Mouse (Mus musculus): ENCODE measurements around the gene Lacc1.
A peak's percentile ranks its signal among the peaks of the same experiment; 100 is the strongest.
"Not testable (repeated sequence)": the region's sequence is repeated elsewhere in the genome, so short reads cannot be mapped to it uniquely, and the experiment has no call there.

The Lacc1 gene

DNA sequence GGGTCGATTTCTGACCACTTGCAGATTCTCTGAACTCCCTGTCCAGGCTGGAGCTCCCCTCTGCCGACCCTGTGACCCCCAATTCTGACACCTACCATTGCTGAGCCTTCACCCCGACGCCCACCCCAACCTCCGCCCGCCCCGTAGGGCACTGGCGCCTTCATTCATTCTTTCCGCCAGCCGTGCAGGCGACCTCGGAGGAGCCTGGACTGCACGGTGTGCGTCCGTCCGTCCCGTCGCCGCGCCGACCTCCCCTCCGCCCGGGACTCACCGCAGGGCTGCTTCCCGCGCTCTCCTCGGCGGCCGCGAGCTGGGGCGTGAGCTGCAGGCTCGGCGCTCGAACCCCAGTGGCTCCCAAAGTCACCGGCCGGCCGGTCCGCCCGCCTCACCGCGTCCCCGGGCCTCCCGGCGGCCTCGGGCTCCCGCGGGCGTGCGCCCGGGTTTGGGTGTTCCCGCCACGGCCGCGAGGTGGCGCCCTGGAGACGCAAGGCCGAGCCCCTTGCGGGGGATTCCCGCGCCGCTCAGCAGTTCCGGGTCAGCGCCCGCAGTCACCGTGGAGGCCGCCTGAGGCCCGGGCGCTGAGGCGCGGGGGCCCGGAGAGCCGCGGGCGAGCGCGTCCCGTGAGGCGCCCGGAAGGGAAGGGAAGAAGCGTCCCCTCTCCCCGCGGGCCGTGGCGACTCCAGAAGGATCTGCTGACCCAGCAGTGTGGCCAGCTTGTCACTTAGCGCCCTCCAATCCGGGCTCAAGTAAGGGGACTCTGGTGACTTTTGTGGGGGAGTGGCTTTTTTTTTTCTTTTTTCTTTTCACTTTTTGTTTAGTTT is at the start of gene Lacc1, which contains the start of gene Ccdc122:
TSS of gene Lacc1 (minus strand) at position 679 of the 821 bp plus-strand sequence.
TSS of gene Ccdc122 (plus strand) at position 547 of the 821 bp plus-strand sequence.
- DNase-seq (ENCODE audit: extremely low read depth, low read depth), result no peak

DNA sequence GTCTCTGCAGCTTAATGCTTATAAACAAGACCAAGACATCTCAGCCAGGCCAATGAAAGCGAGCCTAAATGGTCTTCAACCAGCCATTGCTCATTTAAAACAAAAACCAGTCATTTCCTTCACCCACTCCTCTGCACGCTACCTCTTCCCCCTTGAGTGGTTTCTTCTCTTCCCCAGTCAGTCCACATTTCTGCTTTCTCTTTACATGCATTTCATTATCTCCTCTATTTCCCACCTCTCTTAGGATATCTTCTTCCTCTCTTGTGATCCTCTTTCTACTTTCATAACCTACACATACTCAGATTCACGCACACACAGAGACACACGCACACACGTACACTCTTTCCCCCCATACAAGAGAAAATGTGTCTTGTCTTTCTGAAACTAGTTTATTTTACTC is 44.5 kb upstream of the Lacc1 start:
- DNase-seq (ENCODE audit: extremely low read depth, low read depth), result no peak

DNA sequence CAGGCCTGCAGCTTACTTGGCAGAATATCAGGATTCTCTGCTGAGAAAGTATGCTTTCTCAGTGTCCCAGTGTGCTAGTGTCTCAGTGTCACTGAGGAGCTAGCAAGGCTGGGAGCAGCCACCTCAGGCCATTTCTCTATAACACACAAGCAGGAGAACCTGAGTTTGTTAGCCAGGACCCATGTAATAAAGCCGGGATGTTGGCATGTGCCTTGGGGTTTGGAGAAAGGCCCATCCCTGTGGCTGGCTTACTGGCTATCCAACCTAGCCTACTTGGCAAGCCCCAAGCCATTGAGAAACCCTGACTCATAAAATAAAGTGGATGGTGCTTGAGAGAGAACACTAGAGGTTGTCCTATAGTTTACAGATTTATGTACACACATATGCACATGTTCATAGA is 32.7 kb upstream of the Lacc1 start:
- DNase-seq (ENCODE audit: extremely low read depth, low read depth), result no peak

DNA sequence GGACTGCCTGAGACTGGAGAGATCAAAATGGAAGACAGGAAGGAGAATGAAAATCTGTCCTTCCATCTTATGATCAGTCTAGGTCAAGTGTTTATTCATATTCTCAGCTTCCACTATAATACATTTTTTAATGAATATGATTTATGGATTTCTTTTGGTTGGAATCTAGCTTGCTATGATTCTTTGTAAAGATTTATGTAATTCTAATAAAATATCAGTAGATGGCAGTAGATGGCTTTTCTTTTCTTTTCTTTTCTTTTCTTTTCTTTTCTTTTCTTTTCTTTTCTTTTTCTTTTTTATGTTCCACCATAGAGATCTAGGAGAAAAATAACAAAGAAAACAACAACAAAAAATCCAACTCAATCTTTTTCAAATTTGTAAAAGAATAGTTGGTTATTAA is 16.6 kb upstream of the Lacc1 start:
- DNase-seq (ENCODE audit: extremely low read depth, low read depth), result no peak

DNA sequence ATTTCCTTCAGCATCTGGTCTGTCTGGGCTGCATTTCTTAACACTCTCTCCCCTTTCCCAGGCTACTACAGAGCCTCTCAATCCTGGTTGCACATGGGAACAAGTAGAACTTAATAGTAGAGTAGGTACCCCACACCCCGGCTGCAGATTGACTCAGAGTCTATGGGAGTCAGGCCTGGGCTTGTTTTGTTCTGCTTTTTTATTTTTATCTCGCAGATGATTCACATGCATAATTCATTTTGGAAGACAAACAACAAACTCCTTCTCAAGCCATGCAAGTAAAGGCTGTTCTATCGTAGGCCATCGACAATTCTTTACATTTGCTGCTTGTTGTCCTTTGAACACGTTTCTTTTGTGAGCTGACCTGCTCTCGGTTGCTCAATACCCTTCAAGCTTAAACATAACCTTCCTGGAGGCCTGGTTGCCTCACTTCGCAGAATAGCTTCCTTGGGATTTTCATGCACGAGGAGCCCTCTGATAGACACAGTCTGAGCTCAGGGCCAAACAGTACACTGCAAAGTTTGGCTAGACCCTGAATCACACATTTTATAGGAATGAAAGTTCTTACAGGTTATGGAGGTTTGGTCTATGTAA is 1.2 kb upstream of the Lacc1 start:
- DNase-seq (ENCODE audit: extremely low read depth, low read depth), result no peak

DNA sequence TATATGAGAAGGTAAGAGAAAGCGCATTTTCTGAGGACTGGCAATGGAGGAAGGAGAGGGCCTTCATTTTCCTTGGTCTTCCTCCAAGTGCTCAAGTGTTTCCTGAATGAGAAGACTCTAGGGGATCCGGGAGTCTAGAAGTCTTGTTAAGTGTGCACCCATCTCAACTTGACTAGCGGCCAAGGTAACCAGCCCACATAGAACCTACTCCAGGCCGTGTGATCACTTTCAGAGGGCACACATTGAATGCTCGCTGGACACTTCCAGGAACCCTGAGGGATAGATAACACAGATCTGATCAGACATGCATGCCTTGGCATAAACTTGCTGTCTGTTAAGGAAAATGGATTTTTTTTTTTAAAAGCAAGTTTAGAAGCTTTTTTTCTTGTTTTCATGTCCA is 626 bp upstream of the Lacc1 start:
- DNase-seq (ENCODE audit: extremely low read depth, low read depth), result no peak

DNA sequence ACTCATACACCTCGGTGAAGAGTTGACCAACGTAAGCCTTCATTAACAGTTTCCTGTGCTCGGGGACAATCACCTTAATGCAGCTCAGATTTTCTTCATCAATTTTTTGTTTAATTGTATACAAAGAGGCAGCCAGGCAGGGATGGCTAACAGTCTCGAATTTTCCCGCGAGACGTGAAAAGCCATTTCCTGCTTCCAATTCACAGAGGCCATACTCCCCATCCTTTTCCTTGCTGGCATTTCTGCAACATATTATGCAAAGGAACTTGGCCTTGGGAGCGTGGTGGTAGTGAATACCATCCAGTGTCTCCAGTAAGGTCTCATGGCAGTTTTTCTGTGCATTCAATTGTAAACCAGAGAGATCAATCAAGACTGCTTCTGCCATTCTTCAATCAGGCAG is 1.7 kb downstream of the Lacc1 start:
- no peak for DNase-seq (ENCODE audit: extremely low read depth, low read depth)

DNA sequence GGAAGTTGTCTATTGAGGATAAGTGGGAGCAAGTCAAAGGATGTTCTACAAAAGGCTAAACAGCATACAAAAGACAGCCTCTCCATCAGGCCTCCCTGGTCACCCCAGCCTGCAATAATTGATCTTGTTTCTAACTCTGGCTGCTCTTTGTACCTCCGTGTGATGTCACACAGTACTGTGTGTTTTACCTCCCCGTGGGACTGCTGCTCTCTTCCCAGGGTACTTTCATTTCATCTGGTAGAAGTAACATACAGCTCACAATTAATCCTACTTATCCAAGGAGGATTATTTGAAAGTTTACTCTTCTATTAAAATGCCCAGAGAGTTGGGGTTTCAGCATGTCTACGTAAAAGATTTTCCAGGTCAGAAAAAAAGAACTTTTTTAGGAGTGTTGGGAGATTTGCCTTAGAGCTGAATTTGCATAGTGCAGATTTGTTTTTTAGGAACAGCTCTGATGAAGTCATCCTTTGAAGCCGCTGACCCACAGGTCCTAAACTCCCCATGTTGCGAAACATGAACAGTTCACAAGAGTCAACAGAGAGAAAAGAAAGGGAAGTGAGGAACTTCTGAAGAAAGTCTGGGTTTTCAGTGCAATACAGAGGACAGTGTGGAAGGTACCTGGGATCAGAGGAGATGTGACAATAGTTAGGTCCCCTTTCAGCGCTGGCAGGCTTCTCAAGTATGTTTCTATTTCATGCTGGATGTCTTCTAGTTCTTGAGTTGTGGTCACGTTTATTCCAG is 2.4 kb downstream of the Lacc1 start:
- DNase-seq (ENCODE audit: extremely low read depth, low read depth), result no peak

DNA sequence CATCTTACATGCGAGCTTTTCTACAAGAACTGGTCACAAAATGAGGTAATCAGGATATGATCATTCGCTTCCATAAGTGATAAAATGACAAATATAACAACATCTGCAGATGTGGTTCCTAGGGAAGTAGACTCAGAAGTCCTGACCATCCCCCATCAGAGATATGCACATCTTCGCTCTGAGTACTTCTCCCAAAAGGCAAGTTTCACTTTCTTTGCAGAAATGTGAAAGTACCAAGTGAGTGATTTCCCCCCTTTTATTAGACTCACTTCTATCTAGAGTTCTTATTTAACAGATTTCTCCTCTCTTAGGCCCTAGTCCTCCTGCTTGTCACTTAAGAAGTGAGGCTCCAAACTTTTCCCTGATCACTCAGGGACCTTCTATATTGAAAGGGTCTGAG is 3.3 kb downstream of the Lacc1 start:
- no peak for DNase-seq (ENCODE audit: extremely low read depth, low read depth)

DNA sequence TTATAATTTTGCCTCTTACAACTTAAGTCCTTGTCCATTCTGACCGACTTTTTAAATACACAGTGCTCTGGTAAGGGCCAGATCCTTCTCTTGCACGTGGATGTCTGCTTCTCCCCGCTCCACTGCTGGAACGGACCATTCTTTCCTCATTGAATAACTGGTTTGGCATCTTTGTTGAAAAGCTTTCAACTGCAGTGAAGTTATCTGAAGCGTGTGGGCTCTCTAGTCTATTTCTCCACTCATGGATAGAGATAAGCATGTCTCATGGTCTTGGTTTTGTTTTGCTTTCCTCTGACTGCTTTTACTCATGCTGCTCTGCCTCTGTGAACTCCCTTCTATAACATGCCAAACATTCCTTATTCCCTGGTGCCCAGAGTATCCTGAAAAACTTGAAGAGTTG is 4.3 kb downstream of the Lacc1 start:
- no peak for DNase-seq (ENCODE audit: extremely low read depth, low read depth)

DNA sequence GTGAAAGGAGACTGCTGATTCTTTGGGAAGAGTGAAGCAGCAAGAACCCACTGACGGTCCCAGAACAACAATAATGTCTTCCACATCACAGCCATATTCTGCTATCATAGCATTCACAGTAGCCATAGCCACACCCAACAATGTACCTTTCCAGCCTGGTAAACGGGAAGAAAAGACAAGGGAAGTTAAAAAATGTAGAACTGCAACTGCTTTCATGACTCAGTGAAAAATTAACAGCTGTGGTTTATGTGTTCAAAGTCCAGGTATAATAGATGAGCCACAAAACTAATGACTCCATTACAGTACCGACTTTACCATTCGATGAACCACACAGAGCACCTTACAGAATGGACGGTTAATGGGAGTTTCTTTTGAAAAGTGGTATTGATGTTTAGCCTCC is 5.9 kb downstream of the Lacc1 start:
- no peak for DNase-seq (ENCODE audit: extremely low read depth, low read depth)

DNA sequence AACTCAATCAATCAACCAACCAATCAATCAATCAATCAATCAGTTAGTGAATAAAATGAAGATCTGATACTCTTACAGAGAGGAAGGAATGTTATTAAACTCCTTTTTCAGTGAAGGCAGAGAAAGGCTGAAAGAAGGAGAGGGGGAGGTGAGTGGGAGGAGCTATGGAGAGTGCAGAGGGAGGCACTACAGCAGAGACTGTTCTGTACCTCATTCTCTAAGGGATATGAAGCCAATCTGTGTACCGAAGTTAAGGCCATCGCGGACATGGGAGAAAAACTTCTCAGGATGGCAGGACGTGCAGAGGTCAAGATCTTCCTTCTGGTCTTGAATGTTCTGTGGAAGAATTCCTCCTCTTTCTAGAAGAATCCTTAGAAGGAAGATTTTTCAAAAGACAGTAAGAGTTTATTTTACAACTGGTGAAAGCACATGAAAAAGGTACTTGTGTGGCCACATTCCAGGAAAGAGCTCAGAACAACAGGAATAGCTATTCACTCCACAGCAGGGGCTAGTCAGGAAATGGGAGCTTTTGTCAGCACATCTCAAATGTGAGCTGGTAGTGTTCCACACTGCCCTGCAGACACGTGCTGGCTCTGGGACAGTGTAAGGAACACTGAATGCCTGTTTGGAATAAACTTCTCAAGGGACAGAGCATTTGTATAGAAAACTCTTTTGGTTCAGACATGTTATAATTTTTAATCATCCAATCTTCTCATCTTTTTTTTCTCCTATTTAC is 7.2 kb downstream of the Lacc1 start:
- DNase-seq (ENCODE audit: extremely low read depth, low read depth), result no peak

DNA sequence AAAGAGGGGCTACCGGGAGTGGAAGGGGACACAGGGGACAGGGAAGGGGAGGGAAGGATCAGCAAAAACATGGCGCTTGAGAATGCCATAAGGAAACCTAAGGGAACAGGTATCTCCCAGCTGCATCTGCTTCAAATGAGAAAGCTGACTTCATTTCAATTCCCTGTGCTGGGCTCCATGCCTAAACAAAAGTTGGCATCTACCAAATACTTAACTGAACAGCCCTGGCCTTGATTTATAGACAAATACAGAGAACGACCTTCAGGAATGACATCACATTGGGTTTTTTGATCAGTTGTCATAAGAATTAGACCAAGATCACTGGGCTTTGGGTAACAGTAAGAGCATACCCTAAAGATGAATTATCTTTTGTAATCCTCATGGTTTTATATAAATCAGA is 12.2 kb downstream of the Lacc1 start:
- no peak for DNase-seq (ENCODE audit: extremely low read depth, low read depth)

DNA sequence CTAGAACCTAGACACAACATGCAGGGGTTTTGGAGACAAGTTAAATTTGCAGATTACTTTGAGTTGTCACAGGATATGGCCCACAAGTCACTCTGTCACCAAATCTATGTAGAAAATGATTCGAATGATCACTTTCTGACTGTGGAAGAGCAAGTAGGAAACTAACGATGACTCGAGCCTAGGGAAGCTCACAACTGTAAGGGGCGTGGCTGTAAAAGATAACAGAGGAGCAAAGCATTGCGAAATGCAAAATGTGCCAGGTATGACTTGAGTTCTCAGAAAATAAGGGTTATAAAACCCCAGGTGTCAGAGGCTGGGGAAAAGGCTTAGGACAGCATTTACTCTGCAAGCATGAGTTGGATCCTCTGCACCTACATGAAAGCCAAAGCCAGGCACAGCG is 19.5 kb downstream of the Lacc1 start:
- DNase-seq (ENCODE audit: extremely low read depth, low read depth), result no peak

DNA sequence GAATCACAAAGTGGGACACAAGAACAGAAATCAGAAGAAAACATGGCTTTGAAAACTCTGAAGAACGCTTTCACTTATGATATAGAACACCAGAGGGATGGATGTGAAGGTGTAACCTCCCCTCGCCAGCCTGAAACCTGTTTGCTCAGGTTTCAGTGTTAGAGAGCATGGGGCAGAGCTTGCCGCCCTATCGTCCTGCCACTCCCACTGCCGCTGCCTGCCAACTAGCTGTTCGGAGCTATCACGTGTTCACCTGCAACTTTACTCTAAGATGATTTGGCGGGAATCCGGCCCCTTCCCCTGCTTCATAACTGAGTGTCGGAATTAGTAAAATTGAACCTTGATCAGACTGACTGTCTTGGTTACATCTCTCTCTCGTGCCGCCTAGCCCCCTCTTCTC is 19.9 kb downstream of the Lacc1 start:
- not testable (repeated sequence) for DNase-seq (ENCODE audit: extremely low read depth, low read depth)

DNA sequence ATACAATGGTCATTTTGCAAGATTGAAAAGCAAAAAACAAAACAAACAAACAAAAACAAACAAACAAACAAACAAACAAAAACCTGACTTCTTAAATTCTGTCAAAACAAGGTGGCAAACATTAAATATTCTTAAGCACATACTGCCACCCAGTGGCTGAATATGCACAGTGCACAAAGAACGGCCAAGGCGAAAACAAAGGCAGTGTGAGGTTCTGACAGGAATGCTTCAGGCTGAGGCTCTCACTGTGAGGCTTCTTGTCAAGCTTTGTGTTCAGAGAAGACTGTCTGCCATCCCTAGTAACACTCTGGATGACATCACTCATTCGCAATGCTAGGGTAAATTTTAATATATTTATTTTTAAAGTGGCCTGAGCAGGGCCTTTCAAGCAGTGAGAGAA is 24.9 kb downstream of the Lacc1 start:
- DNase-seq (ENCODE audit: extremely low read depth, low read depth), result peak; percentile 7

DNA sequence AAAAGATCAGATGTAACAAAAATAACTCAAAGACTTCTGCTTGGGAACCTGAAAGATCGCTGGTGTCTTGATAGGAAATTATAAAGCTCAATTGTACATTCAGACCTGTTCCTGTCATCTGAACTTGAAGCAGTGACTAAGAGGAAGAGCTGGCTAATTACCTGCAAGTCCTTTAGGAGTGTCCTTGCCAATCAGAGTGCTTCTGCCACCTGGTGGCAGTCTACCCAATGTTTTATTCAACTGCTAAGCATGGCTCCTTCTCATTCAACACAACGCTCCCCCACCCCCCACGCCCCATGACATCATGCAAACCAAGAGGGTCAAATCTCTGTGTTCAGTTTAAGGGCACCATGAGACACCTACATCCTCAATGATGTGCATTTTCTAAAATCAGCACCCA is 28.5 kb downstream of the Lacc1 start:
- DNase-seq (ENCODE audit: extremely low read depth, low read depth), result peak; percentile 30

DNA sequence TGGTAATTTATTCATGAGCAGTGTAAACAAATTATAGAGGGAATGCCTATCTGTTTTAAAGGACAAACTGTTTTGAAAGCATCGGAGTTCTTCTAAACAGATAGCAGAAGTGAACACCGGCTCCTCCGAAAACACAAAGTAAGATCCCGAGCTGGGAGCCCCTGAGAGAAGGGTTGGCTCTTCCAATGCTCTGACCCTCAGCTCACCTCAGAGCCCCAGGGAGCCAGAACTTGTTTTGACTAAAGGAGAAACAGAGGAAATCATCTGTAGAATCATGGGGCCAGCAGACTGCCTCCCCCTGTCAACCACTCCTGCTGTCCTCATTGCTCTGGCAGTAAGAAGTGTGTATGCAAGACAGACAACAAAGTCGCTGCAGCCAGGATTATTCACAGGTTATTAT is 31.1 kb downstream of the Lacc1 start:
- no peak for DNase-seq (ENCODE audit: extremely low read depth, low read depth)

DNA sequence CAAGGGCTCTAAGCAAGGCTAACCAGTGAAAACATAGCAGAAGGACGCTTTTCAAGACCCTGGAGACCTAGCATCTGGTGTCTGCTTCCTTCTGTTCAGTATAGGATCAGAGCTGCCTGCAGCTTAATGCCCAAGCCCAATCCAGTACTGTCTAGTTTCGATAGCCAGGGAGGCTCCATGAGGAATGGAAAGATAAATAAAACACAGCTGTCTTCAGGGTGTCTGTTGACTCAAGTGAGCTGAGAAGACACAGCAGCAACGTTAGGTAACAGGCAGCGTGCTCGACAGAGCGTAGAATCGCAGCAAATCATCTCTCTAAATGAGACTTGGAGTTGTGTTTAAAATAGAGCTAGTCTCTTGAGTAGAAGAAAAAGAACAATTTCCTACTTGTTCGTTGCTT is 32.0 kb downstream of the Lacc1 start:
- DNase-seq (ENCODE audit: extremely low read depth, low read depth), result no peak

DNA sequence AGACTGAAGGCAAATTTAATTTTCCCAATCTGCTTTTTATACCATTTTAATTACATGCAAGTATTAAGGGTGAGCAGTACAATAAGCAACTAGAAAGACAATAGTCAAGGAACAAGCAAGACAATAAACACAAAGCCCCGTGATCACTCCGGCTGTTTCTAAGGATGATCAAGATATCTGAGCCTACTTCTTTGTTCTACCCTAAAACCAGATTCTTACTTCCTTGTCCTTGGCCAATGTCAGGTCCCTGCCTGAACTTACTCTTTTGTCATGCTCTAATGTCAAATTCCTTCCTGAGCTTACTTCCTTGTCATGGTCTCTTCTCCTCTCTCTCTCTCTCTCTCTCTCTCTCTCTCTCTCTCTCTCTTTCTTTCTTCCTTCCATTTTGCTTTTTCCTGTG is 46.4 kb downstream of the Lacc1 start:
- DNase-seq (ENCODE audit: extremely low read depth, low read depth), result not testable (repeated sequence)

DNA sequence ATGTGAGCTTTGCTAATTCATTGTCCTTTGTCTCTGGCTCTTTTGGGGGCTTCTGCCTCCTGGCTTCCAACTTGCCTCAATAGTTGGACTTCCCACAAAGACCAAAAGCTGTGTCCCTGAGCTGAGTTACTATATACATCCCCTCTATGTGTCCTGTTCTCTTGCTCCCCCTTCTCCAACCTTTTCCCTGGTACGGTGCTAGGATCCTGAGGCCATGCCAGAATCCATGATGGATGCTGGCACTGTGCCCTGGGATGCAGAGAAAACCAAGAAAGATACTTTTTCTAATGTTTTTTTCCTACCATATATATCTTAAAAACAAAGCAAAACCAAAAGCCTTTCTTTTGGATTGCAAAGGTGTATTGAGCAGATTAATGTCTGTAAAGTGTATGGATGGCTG is 54.9 kb downstream of the Lacc1 start:
- no peak for DNase-seq (ENCODE audit: extremely low read depth, low read depth)

DNA sequence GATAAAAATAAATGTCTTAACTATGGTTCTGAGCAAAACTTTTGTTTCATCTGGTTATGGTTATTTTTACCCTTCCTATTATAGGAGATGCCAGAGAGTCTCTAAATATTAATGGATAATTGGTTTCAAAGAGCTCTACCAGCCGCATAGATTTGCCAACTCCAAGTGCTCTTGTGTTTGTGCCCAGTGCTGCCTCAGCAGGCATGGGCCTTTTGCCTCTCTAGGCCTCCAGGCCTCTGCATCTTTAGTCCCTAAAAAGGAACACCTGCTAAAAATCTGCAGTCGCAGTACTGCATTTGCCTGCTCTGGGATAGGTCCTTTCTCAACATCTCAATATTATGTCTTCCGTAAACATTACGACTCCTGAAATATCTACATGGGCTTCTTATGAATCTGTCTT is 55.5 kb downstream of the Lacc1 start:
- DNase-seq (ENCODE audit: extremely low read depth, low read depth), result no peak

All from MEL-GATA-1-ER (cell line).